Mouse (Mus musculus) heart, adult 2 months (tissue): ENCODE measurements around the gene Tnfsf13. TPM values are rescaled to one million over a fixed set of nuclear protein-coding genes. Genes with fewer than 3 reads are reported as not detected.

Experiments used
- DNase-seq, 2 experiments: peaks; one replicate each; pipeline ENCODE4 v3.0.0; 2021
- H3K27ac ChIP-seq: fragments of 200-600 bp; 2 replicates; pipeline ENCODE4 v1.8.1; 2022
- H3K27me3 ChIP-seq: fragments of 200-500 bp; 2 replicates; pipeline ENCODE4 v1.6.1; 2012; ENCODE audit warnings: mild to moderate bottlenecking, low read length, inconsistent platforms, mixed read lengths; ENCODE audit not compliant: control insufficient read depth, insufficient read depth
- H3K36me3 ChIP-seq: fragments of 200-500 bp; 2 replicates; pipeline ENCODE4 v1.6.1; 2012; ENCODE audit warnings: low read length, inconsistent platforms; ENCODE audit not compliant: control insufficient read depth, insufficient read depth
- H3K4me1 ChIP-seq: fragments of 200-500 bp; 2 replicates; pipeline ENCODE4 v1.6.1; 2011; ENCODE audit warnings: low read length; ENCODE audit not compliant: control insufficient read depth, insufficient read depth
- H3K4me3 ChIP-seq: fragments of 200-600 bp; 2 replicates; pipeline ENCODE4 v1.8.1; 2022
- H3K79me2 ChIP-seq: fragments of 200-500 bp; replicated peaks from 2 replicates; pipeline ENCODE4 v1.6.1; 2012; ENCODE audit warnings: mild to moderate bottlenecking, inconsistent platforms, low read length, moderate library complexity, mixed read lengths; ENCODE audit not compliant: control insufficient read depth, insufficient read depth
- H3K9ac ChIP-seq: fragments of 200-500 bp; 2 replicates; pipeline ENCODE4 v1.6.1; 2012; ENCODE audit warnings: low read depth, mild to moderate bottlenecking, control low read depth, inconsistent platforms, low read length, mixed read lengths
- CTCF ChIP-seq: fragments of 200-600 bp; IDR thresholded peaks from 2 replicates; pipeline ENCODE4 v1.8.1; 2022; ENCODE audit warnings: antibody characterized with exemption, mild to moderate bottlenecking, moderate library complexity
- EP300 ChIP-seq: fragments of 200-500 bp; IDR thresholded peaks from 2 replicates; pipeline ENCODE4 v1.6.1; 2011; ENCODE audit warnings: low read depth, low read length, control low read depth; ENCODE audit not compliant: insufficient read depth
- POLR2A ChIP-seq: fragments of 200-500 bp; IDR thresholded peaks from 2 replicates; pipeline ENCODE4 v1.6.1; 2011; ENCODE audit warnings: mild to moderate bottlenecking, low read depth, low read length, control low read depth; ENCODE audit not compliant: insufficient read depth
- WGBS: fragments of 180-500 bp; shearing (Covaris S2); methylation state at CpG from one replicate; pipeline ENCODE4 v1.1.7; 2018; 5-methylcytosine and 5-hydroxymethylcytosine counted together
- intact Hi-C: fragments of 180-260 bp; cut with DNase I; formaldehyde crosslinking; loops from one replicate; pipeline ENCODE4 v1.15.1; 2025
- polyA plus RNA-seq: library from polyadenylated mRNA; depleted of rRNA; stranded (reverse); fragments of >200 nt; gene quantifications from 2 replicates; pipeline ENCODE4 v1.2.3, GENCODE M21; 2012
- total RNA-seq, 2 experiments: library from RNA; stranded (reverse); gene quantifications; 2 replicates each; pipeline ENCODE4 v1.2.3; 2021

Gene Tnfsf13
- total and polyA plus RNA-seq, 3 experiments: 1.4 to 3.2 (median 2.9) TPM

DNA sequence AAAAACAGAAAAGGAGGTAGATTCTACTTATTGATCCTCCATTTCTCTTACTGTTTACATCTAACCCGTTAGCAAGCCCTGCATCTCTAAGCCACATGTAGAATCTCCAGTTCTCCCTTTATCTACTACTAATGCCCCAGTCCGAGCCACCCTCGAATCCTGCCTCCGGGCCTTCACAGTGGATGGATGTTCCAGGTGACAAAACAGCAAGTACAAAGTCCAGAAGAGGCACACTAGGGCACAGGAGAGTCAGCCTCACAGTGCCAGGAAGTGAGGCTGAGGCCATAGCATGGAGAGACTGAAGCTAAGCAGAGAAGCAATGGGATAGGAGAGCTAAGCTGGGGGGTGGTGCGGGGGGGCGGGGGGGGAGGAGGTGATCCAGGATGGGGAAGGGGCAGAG is 7.3 kb upstream of the Tnfsf13 start:
- TF ChIP-seq EP300 (no peak), CTCF (no peak), POLR2A (no peak)
- Histone ChIP-seq H3K4me1 (peaks cover 9% of the 10 kb centered on the region), H3K9ac (no peak overlapping the region), H3K27me3 (no peaks in the 10 kb centered on the region), H3K36me3 (no peaks in the 10 kb centered on the region), H3K79me2 (no peaks in the 10 kb centered on the region), H3K27ac (0 out of 2 replicates have a peak overlapping the region, but pooled peaks have one; percentile 20), H3K4me3 (no peak overlapping the region)
- no peak for DNase-seq
- 77% methylated on average over 6 of the region's 6 CpGs for WGBS
- intact Hi-C loops: no loop called here

DNA sequence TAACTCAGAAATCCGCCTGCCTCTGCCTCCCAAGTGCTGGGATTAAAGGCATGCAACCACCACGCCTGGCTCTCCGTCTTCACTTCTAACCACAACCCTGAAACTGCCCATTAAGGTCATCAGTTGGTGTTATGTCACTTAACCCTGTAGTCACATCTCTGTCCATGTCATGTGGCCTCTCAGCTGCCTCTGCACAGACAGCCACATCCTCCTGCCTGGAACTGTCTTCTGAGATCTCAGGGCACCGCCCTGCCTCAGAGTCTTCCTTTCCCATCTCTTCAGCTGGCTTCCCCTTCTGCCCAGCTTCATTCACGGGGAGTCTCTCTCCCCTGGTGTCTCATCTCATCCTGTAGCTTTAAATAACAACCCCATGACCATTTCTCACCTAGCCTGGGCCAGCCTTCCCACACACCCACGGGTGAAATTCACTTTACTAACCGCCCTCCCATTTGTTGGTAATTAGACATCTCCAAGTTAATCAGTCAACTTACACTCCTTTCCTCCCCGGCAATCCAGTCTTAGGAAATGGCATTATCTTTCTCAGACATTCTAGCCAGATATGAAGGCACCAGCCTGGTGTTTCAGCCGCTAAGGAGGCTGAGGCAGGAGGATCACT is 6.7 kb upstream of the Tnfsf13 start:
- 71% methylated on average over 9 of the region's 9 CpGs for WGBS
- Histone ChIP-seq H3K9ac (no peak overlapping the region), H3K4me1 (peaks cover 9% of the 10 kb centered on the region), H3K27ac (no peak overlapping the region), H3K79me2 (no peaks in the 10 kb centered on the region), H3K4me3 (no peak overlapping the region), H3K36me3 (no peaks in the 10 kb centered on the region), H3K27me3 (no peaks in the 10 kb centered on the region)
- no peak for TF ChIP-seq CTCF
- TF ChIP-seq EP300: no peak
- TF ChIP-seq POLR2A: 0 out of 2 replicates have a peak, but pooled peaks have one; percentile 16
- intact Hi-C loops: no loop called here
- peak in 1 of 2 experiments; percentile 52 for DNase-seq

DNA sequence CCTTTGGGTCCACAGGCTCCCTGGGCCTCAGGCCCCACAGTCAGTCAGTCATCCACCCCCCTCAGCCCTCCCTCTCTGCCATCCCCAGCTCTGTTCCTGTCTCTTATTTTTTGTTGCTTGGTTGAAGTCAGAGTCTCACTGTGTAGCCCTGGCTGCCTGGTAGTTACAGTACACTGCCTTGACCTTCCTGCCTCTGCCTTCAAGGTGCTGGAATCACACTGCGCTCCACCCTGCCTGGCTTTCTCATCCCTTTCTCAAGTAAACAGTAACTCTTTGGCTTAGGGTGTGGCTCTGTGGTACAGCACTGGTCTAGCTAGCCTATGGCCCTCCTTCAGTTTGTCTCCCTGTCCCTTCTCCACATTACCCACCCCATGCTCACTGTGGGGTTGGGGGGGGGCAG is 4.3 kb upstream of the Tnfsf13 start:
- no peaks in the 10 kb centered on the region for H3K27me3 ChIP-seq
- H3K4me1 ChIP-seq: peaks cover 20% of the 10 kb centered on the region
- intact Hi-C loops: no loop called here
- no peak for DNase-seq
- no peak overlapping the region for H3K9ac ChIP-seq
- no peaks in the 10 kb centered on the region for H3K36me3 ChIP-seq
- H3K27ac ChIP-seq: no peak overlapping the region; the same call in 1 of the 2 replicates
- 96% methylated on average over 1 of the region's 1 CpGs for WGBS
- TF ChIP-seq CTCF (no peak), POLR2A (0 out of 2 replicates have a peak, but pooled peaks have one; percentile 5), EP300 (no peak)
- no peak overlapping the region for H3K4me3 ChIP-seq
- H3K79me2 ChIP-seq: no peaks in the 10 kb centered on the region

DNA sequence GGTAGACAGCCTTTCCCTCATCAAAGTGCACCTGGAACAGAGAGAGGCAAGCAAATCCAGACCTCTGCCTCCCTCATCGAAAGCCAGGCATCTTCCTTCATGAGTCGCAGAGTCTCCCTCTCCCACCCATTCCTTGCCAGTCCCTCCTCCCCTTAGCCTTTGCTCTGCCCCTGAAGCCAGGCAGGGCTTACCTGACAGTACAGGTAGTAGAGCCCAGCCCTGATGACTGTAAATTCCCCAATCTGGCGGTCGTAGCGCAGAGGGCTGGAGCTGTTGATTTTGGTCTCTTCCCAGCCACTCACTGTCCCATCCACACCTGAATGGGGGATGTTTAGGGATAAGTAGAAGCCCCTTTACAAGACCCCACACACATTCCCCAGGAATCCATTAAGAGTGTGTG is 1.5 kb upstream of the Tnfsf13 start:
- H3K27ac ChIP-seq: peak overlapping the region; percentile 98

DNA sequence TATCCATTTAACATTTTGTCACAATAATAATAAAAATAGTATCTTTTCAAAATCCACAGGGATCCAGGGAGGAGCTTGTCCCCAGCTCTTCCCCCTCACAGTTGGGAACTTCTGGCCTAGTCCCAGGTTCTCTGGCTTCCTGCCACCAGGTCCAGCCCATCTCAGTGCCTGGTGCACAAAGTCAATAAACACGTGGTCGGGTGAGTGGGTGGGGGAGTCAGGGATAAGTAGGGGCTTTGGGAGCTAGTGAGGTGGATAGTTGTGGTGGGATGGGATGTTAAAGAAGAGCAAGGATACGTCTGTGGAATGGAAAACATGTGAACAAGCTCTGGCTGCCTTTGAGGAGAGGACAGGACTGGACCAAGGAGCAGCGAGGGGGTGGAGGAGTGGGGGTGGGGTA is 793 bp upstream of the Tnfsf13 start:
- TF ChIP-seq POLR2A (no peak; the same call in 1 of the 2 replicates), EP300 (no peak), CTCF (no peak)
- peak; percentile 86 to 88 for DNase-seq
- intact Hi-C loops: loop anchor here (1.0 kb wide), 1 partner anchor 72 kb away; the partner anchor contains the start of gene Polr2a
- H3K4me1 ChIP-seq: peaks cover 18% of the 10 kb centered on the region
- 16% methylated on average over 4 of the region's 4 CpGs for WGBS
- H3K9ac ChIP-seq: no peak overlapping the region
- H3K27me3 ChIP-seq: no peaks in the 10 kb centered on the region
- H3K4me3 ChIP-seq: peak overlapping the region; percentile 54
- H3K79me2 ChIP-seq: no peaks in the 10 kb centered on the region
- H3K27ac ChIP-seq: peak overlapping the region; percentile 98
- H3K36me3 ChIP-seq: no peaks in the 10 kb centered on the region

More for the DNA sequence above, 1.5 kb upstream of the Tnfsf13 start:
- Histone ChIP-seq H3K9ac (no peak overlapping the region), H3K4me3 (no peak overlapping the region), H3K79me2 (no peaks in the 10 kb centered on the region), H3K4me1 (peaks cover 18% of the 10 kb centered on the region), H3K27me3 (no peaks in the 10 kb centered on the region), H3K36me3 (no peaks in the 10 kb centered on the region)
- no peak for DNase-seq
- intact Hi-C loops: no loop called here
- 62% methylated on average over 5 of the region's 5 CpGs for WGBS
- TF ChIP-seq CTCF: no peak
- TF ChIP-seq POLR2A: no peak
- no peak for TF ChIP-seq EP300

DNA sequence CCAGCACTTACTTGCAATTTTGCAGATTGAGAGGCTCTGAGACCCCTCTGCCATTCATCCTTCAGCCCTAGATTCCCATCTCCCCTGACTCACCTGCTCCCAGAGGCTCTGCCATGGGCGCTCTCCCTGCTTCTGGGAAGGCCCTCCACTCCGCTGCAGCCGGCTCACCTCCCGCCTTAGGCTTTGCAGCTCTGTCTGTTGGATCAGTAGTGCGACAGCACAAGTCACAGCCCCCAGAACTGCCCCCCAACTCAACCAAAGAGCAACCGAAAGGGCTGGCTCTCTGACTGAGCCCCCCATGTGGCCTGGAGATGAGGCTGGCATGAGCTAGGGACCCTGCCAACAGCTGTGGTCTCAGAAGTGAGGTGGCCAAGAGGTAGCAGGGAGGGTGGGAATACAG is 648 bp downstream of the Tnfsf13 start:
- peak overlapping the region; percentile 10 for H3K9ac ChIP-seq
- H3K4me1 ChIP-seq: peaks cover 17% of the 10 kb centered on the region
- H3K79me2 ChIP-seq: no peaks in the 10 kb centered on the region
- DNase-seq: peak in 1 of 2 experiments; percentile 50
- H3K36me3 ChIP-seq: no peaks in the 10 kb centered on the region
- no peak for TF ChIP-seq CTCF
- no peak for TF ChIP-seq EP300
- no peak for TF ChIP-seq POLR2A
- no peaks in the 10 kb centered on the region for H3K27me3 ChIP-seq
- peak overlapping the region; percentile 98 for H3K27ac ChIP-seq
- WGBS: 92% methylated on average over 6 of the region's 6 CpGs
- H3K4me3 ChIP-seq: no peak overlapping the region
- intact Hi-C loops: loop anchor here (5.0 kb wide), 1 partner anchor 103 kb away; the partner anchor contains the start of genes Trp53 and Wrap53
